Mouse (Mus musculus) thymus, postnatal 0 days (tissue): Measurements from ENCODE around the gene Gm20388. TPM values are rescaled to one million over a fixed set of nuclear protein-coding genes. Genes with fewer than 3 reads are reported as not detected.
A peak's percentile ranks its signal among the peaks of the same experiment; 100 is the strongest.
"Not testable (repeated sequence)": the region's sequence is repeated elsewhere in the genome, so short reads cannot be mapped to it uniquely, and the experiment has no call there.

ENCODE experiments used
- DNase-seq: peaks from one replicate; pipeline ENCODE4 v3.0.0-alpha.2; 2015; ENCODE audit warnings: low spot score
- polyA plus RNA-seq: library from polyadenylated mRNA; unstranded; fragments of >200 nt; fragmentation: Nextera tagmentation; extraction: Ambion mirVana; gene quantifications from 2 replicates; pipeline ENCODE4 v1.2.1, GENCODE M21; 2015

Gene Gm20388
- polyA plus RNA-seq, 1 experiment from 2014 or later: not detected

DNA sequence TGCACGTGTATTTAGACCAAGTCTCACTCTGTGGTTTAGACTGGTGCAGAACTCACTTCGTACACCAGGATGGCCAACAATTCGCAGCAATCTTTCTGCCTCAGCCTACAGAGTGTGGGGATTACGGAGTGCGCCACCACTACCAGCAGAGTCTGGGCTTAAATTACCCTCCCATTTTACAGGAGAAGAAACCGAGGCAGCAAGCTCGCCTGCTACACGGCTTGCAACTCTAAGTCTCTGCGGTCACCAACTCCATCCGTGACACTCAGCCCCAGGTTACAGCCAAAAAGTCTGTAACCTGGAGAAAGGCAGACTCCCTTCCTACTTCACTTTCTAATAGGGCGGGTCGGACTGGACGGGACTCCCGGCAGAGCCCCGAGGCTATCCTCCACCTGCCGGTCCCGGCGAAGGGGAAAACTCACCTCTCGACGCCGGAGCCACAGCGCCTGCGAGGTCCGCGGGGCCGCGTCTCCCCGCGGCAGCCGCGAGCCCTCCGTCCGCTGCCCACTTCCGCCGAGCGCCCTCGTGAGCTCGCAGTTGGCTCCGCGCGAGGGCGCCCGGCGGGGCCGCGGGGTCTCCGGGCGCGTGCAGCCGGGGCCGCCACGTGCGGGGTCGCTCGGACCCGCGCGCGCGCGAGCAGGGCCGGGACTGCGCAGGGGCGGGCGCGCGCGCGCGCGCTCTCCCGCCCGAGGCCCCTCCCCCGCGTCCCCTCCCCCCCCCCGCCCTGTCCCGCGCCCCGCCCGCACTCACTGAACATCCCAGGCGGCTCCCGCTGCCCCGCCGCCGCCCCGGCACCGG is 4110.0 kb downstream of the Gm20388 start:
- peak; percentile 81 for DNase-seq

- peak; percentile 95 for DNase-seq
Observed at GRCm38 (mm10) chr8:124021237-124022227, 4110.9 kb downstream of the Gm20388 start, which contains the start of the genes Taf5l and Urb2. Gene Taf5l, minus strand, starts transcription at chr8:124021397. Gene Urb2, plus strand, starts transcription at chr8:124021508.

DNA sequence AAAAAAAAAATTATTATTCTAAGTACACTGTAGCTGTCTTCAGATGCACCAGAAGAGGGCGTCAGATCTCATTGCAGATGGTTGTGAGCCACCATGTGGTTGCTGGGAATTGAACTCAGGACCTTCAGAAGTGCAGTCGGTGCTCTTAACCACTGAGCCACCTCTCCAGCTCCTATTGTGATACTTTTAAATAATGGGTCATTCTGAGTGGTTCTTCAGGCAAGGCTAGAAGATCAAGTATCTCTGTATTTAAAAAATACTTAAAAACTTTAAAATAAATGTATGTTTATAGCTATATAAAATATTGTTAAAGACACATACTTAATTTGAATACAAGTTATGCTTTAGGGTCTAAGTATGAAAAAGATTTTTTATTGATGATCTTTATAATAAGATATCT is 4115.6 kb downstream of the Gm20388 start:
- not testable (repeated sequence) for DNase-seq

- no peak for DNase-seq
Observed at GRCm38 (mm10) chr8:124027831-124028230, 4117.2 kb downstream of the Gm20388 start.

DNA sequence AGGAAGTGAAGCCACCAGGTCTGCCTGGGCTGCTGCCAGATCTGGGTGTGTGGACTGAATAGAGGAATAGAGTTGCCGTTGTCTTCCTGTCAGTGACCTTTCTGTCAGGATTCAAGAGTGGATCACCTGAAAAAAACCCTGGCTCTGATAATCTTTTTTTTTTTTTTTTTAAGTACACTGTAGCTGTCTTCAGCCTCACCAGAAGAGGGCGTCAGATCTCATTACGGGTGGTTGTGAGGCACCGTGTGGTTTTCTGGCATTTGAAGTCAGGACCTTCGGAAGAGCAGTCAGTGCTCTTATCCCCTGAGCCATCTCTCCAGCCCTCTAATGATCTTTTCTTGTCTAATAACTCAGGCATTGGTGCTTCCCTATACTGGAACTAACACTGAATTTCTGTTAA is 4122.8 kb downstream of the Gm20388 start:
- DNase-seq: no peak

DNA sequence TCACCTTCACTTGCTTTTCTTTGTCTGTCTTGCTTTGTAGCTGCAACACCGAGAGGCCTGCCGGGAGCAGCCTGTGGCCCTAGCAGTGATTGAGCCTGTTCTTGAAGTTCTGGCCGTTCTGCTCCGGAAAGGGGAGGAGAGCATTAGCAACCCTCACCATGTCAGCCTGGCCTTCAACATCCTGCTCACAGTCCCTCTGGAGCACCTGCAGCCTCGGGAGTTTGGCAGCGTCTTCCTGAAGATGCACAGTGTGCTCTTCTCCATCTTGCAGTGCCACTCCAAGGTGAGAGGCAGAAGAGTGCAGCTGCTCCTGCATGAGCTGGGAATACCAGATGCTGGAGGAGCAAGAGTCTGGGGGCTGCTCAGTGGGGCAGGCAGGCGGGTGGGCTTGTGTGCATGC is 4127.5 kb downstream of the Gm20388 start:
- DNase-seq: no peak

- DNase-seq: no peak
Observed at GRCm38 (mm10) chr8:124039351-124039750, 4128.7 kb downstream of the Gm20388 start.

DNA sequence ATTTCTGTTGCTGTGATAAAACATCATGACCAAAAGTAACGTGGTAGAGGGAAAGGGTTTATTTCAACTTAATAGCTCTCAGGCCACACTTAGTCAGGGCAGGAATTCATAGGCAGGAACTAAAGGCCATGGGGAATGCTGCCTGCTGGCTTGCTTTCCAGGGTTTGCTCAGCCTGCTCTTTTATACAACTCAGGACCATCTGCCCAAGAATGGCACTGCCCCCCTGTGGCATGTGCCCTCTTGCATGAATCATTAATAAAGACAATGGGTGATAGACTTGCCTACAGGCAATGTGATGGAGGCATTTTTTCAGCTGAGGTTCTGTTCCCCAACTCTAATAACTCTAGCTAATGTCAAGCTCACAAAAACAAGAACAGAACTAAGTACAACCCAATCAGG is 4131.6 kb downstream of the Gm20388 start:
- no peak for DNase-seq

DNA sequence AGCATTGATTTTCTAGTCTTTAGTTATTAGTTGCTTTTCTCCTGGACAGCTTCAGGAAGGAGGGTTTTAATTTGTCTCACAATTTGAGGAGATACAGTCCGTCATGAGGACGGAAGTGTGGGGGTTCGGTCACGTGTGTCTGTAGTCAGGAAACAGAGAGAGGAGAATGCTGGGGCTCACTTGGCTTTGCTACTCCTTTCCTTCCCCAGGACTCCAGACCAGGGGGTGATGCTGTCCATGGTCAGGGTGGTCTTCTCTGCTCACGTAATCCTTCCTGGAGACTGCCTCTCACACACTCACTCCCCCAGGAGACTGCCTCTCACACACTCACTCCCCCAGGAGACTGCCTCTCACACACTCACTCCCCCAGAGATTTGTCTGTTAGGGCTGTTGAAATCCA is 4133.8 kb downstream of the Gm20388 start:
- no peak for DNase-seq

DNA sequence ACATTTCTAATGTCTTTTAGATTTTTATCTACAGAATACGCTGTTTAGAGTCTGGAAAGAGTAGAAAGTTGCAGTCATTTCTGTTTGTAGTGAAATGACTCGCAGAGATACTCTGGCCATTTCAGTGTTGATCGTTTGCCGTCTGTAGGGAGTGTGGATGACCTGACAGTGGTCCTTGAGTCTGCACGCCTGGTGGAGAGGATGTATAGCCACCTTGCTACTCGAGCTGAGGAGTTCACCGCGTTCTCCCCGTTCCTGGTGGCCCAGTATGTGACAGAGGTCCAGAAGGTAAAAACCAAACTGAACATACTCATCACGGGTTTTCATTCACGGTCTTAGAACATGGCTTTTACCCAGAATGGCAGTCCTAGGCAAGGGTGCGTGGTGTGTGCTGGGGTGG is 4134.3 kb downstream of the Gm20388 start:
- DNase-seq: no peak

- no peak for DNase-seq
Observed at GRCm38 (mm10) chr8:124045856-124046255, 4135.2 kb downstream of the Gm20388 start.

- peak; percentile 67 for DNase-seq
Observed at GRCm38 (mm10) chr8:124052110-124052509, 4141.5 kb downstream of the Gm20388 start.

GRCm38 (mm10) chr8:124052568-124052967 is 4141.9 kb downstream of the Gm20388 start:
- DNase-seq: no peak

- peak; percentile 66 for DNase-seq
Observed at GRCm38 (mm10) chr8:124056832-124057655, 4146.4 kb downstream of the Gm20388 start.

GRCm38 (mm10) chr8:124066325-124067058 is 4155.9 kb downstream of the Gm20388 start:
- DNase-seq: peak; percentile 66

- no peak for DNase-seq
Observed at GRCm38 (mm10) chr8:124067059-124067750, 4156.6 kb downstream of the Gm20388 start.

DNA sequence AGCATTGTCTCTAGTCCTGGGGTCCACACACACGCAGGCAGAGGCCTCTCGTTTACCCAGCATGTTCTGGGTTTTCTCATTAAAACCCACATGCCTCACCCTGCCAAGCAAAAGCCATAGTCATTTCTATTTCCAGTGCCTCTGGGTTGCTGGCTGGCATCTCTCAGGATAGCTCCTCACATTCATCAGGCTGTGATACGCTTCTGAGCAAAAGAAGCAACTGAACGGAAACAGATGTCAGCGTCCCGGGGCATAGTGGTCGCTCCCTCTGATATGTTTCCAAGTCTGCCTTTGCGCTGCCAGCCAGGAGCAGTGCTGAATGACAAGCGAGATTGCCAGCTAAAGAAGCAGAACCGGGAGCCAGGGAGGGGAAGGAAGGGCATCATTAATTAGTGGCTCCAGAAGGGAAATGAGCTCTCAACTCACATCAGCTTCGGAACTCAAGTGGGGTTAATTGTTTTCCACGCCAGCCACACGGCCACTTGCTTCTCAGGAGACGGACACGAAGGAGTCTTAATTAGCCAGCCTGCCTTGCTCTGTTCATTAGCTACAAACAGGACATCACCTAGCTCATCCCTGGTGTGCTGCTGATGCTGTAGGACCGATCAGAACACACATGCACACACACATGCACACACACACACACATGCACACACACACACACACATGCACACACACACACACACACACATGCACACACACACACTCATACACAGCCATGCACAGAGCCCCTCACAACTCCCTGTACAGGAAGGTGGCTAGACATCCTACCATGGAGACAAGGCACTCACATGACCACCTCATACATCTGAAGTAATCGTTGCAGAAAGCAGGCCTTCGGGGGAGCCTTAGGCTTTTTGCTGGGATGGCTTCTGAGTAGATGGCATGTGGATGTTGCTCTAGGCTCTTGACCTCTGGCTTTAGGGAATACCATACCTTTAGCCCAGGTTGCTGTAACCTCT is 4160.0 kb downstream of the Gm20388 start:
- DNase-seq: no peak

DNA sequence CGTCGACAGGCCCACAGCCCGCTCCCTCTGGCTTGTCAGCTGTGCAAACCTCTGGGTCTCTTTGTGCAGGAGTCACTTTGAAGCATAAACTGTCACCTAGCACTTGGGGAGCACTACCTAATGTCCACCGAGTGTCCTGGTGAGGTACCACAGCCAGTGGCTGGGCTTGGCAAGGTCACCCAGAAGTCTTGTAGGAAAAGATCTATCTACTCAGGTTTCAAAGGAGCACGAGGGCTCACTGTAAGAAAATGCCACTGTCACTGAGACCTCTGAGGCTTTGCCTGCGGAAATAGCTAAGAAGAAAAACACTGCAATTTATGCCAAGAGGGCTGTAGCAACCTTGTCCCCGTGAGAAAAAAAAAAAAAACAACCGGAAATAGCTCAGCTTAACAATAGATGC is 4165.3 kb downstream of the Gm20388 start:
- no peak for DNase-seq

- DNase-seq: peak; percentile 72
Observed at GRCm38 (mm10) chr8:124076416-124076815, 4165.8 kb downstream of the Gm20388 start.
